Mouse (Mus musculus): Measurements from ENCODE around the gene Olfr1066.
A peak's percentile ranks its signal among the peaks of the same experiment; 100 is the strongest.
"Not testable (repeated sequence)": the region's sequence is repeated elsewhere in the genome, so short reads cannot be mapped to it uniquely, and the experiment has no call there.

Olfr1066 gene

DNA sequence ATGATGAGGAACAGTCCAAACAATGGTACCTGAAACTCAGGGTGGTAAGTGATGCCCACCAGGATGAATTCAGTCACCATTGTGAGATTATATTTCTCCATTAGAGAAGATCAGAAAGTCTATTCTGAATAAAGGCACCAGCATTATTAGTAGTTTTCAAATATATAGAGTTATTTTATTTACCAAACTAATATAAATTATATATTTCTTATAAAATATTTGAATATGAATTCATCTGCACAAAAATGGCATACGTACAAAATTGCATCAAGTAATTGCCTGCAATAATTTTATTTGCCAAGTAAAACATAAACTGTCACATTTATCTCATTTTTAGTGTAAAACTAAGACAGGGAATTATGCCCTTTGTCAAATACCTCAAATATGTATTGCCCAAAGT is at the start of gene Olfr1066:
Olfr1066 (minus strand) TSS at position 101 of the 400 bp plus-strand sequence.
- no peak for DNase-seq

DNA sequence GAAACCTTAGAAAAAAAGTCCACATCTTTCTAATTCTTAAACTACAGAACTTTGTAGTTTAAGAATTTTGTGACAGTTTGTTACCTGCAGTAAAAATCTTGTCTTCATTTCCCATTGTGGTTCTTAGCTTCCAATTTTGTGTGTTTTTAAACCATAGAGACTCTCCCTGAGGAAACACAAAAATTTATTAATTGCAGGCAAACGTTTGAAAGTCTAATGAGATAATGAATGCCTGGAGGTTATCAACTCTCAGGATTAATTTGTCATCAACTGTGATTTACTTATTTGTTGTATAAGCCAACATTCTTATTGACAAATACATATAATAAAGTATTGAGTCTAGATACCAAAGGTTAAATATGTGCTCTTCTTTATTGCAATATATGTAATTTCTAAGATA is 31.2 kb upstream of the Olfr1066 start, which contains the start of gene Olfr228:
Olfr228 (minus strand) TSS at position 101 of the 400 bp plus-strand sequence.
- DNase-seq: no peak

DNA sequence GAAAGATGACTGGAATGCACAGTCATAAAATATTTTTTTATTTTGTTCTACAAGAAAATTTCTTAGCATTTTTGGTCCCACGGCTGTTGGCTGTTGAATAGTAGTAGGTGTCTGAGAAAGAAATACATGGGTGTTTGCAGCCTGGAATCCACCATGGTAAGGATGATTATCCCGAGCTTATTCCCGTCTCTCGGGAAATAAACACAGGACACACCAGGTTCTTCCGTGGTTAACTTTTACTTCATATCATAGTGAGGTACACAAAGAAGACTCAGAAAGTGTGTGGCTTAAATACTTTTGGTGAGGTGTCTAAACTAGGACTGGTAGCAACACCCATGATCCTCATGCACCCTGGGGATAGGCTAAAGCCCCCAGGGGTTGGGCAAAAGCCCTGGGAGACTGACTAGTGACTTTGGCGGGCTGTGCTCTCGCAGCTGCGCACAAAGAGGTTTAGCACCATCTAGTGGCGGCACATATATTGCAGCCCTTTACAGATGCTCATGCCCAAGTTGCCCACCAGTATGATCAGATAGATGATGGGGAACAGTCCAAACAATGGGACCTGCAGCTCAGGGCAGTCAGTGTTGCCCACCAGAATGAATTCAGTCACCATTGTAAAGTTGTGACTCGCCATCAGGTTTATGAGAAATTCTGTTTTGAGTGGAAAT is 8.5 kb upstream of the Olfr1066 start:
- peak; percentile 12 to 30 for DNase-seq

DNA sequence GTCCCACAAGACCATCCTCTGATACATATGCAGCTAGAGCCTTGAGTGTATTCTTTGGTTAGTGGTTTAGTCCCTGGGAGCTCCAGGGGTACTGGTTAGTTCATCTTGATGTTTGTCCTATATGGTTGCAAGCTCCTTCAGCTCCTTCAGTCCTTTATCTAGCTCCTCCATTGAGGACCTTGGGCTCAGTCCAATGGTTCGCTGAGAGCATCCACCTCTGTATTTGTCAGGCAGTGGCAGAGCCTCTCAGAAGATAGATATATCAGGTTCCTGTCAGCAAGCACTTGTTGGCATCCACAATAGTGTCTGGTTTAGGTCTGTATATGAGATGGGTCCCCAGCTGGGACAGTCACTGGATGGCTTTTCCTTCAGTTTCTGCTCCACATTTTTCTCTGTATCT is 4.4 kb upstream of the Olfr1066 start:
- no peak for DNase-seq

DNA sequence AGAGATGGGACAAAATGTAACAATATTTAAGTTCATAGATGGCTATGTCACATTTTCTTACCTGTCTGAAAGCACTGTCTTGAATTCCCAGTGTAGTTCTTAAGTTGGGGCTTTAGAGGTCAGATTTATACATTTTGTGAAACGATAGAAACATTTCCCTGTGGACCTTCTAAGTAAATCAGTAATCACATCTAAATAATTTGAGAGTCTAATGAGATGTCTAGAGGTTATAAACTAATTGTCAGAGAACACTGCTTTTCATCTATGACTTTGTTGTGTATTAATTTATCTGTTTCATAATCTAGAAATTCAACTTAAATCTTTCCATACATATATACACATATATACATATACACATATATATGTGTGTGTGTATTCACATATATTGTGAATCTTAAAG is 5.6 kb downstream of the Olfr1066 start, which contains the start of gene Olfr1065:
Olfr1065 (minus strand) TSS at position 101 of the 400 bp plus-strand sequence.
- DNase-seq: not testable (repeated sequence)

DNA sequence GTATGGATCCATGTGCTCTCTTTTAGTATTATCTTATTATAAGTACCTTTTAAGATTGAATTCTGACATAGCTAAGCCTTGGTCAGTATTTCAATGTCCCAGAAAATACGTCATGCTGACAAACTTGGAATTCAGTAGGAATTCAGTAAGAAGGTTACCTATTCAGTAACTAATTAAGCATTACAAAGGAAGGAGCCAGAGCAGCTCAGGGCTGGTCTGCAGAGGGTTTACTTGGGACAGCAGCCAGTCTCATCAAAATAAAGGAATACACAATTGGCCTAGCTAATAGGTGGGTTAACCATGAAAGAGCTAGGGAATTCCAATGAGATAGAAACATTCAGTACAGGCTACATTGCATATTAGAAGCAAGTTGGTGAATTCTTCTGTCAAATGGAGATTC is 14.0 kb downstream of the Olfr1066 start:
- DNase-seq: not testable (repeated sequence)

DNA sequence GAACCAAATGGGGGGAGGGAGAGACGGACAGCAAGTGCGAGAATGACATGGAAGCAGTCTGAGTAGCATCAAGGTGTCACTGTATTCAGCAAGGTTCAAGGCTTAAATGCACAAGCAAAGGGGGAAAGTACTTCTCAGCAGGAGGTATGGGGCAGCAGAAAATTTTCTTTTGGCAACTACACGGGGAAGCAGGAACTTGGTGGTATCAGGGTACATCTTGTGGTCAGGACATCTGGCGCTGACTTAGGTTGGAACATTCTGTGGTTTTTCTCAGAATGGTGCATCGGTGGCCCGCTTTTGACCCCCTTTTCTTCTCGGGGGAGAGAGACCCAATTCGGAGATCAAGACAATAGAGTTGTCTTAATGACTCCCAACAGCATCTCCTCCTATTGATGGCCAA is 27.6 kb downstream of the Olfr1066 start:
- DNase-seq: not testable (repeated sequence)

DNA sequence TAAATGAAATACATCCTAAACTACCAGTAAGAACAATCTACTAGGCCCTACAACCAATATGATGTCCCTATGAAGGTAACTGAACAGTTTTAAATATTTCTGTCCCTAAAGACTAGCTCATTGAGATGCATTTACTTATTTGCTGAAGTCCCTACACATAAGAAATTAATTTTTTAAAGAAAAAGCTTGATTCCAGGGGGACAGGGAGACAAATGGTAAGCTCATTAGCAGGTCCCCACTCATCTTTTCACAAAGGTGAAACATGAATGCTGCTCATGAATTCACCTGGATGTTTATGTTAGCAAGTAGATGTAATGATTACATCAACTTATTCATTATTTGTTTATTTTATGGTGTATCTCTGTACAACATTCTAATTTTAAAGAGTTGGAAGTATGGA is 29.4 kb downstream of the Olfr1066 start, which contains the start of gene Olfr1062:
Olfr1062 (minus strand) TSS at position 101 of the 400 bp plus-strand sequence.
- DNase-seq: not testable (repeated sequence)

DNA sequence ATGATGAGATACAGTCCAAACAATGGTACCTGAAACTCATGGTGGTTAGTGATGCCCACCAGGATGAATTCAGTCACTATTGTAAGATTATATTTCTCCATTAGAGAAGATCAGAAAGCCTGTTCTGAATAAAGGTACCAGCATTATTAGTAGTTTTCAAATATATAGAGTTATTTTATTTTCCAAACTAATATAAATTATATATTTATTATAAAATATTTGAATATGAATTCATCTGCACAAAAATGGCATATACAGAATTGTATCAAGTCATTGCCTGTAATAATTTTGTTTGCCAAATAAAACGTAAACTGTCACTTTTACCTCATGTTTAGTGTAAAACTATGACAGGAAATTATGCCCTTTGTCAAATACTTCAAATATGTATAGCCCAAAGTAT is 42.1 kb downstream of the Olfr1066 start, which contains the start of gene Olfr1061:
Olfr1061 (minus strand) TSS at position 101 of the 400 bp plus-strand sequence.
- no peak for DNase-seq

Data from cerebellum, adult 18-20 months (tissue).